Mouse (Mus musculus): ENCODE measurements around the gene Acsf3. TPM values are rescaled to one million over a fixed set of nuclear protein-coding genes. Genes with fewer than 3 reads are reported as not detected.

The Acsf3 gene
- polyA plus RNA-seq, 1 experiment: 5.0 TPM

- WGBS: 72% methylated on average over 11 of the region's 11 CpGs
These were observed 78.1 kb downstream of the Acsf3 start for GRCm38 (mm10) chr8:122853340-122853771.

GRCm38 (mm10) chr8:122854388-122854787 is 79.1 kb downstream of the Acsf3 start:
- no peak overlapping the region for H3K27ac ChIP-seq (ENCODE audit: control insufficient read depth, insufficient read depth, low read depth, low read length, poor library complexity)
- TF ChIP-seq CTCF (IDR thresholded peaks at IDR 0.05; ENCODE audit: control insufficient read depth, insufficient read depth, low read length) (no peak), POLR2A (IDR thresholded peaks at IDR 0.05; ENCODE audit: borderline replicate concordance, control insufficient read depth, low read depth, low read length) (no peak)
- 68% methylated on average over 7 of the region's 7 CpGs for WGBS
- no peaks in the 10 kb centered on the region for H3K4me1 ChIP-seq (ENCODE audit: control insufficient read depth, insufficient read depth, low read length)
- H3K4me3 ChIP-seq (replicated peaks; ENCODE audit: control insufficient read depth, low read depth, low read length): no peak overlapping the region

More at GRCm38 (mm10) chr8:122853340-122853771, 78.1 kb downstream of the Acsf3 start:
- no peak overlapping the region for H3K27ac ChIP-seq (ENCODE audit: control insufficient read depth, insufficient read depth, low read depth, low read length, poor library complexity)
- no peaks in the 10 kb centered on the region; the same call in 1 of the 2 replicates for H3K4me1 ChIP-seq (ENCODE audit: control insufficient read depth, insufficient read depth, low read length)
- TF ChIP-seq CTCF (IDR thresholded peaks at IDR 0.05; ENCODE audit: control insufficient read depth, insufficient read depth, low read length): no peak
- no peak for TF ChIP-seq POLR2A (IDR thresholded peaks at IDR 0.05; ENCODE audit: borderline replicate concordance, control insufficient read depth, low read depth, low read length)
- no peak overlapping the region for H3K4me3 ChIP-seq (replicated peaks; ENCODE audit: control insufficient read depth, low read depth, low read length)

- TF ChIP-seq CTCF (IDR thresholded peaks at IDR 0.05; ENCODE audit: control insufficient read depth, insufficient read depth, low read length) (no peak), POLR2A (IDR thresholded peaks at IDR 0.05; ENCODE audit: borderline replicate concordance, control insufficient read depth, low read depth, low read length) (no peak)
- Histone ChIP-seq H3K27ac (ENCODE audit: control insufficient read depth, insufficient read depth, low read depth, low read length, poor library complexity) (no peak overlapping the region), H3K4me3 (replicated peaks; ENCODE audit: control insufficient read depth, low read depth, low read length) (no peak overlapping the region), H3K4me1 (ENCODE audit: control insufficient read depth, insufficient read depth, low read length) (no peaks in the 10 kb centered on the region)
- 78% methylated on average over 4 of the region's 4 CpGs for WGBS
These were observed 79.8 kb downstream of the Acsf3 start for GRCm38 (mm10) chr8:122855123-122855522.

- TF ChIP-seq POLR2A (IDR thresholded peaks at IDR 0.05; ENCODE audit: borderline replicate concordance, control insufficient read depth, low read depth, low read length) (no peak), CTCF (IDR thresholded peaks at IDR 0.05; ENCODE audit: control insufficient read depth, insufficient read depth, low read length) (no peak)
- no peak overlapping the region for H3K4me3 ChIP-seq (replicated peaks; ENCODE audit: control insufficient read depth, low read depth, low read length)
- 77% methylated on average over 8 of the region's 8 CpGs for WGBS
- no peaks in the 10 kb centered on the region for H3K4me1 ChIP-seq (ENCODE audit: control insufficient read depth, insufficient read depth, low read length)
- no peak overlapping the region for H3K27ac ChIP-seq (ENCODE audit: control insufficient read depth, insufficient read depth, low read depth, low read length, poor library complexity)
These were observed 81.0 kb downstream of the Acsf3 start for GRCm38 (mm10) chr8:122856288-122856687.

DNA sequence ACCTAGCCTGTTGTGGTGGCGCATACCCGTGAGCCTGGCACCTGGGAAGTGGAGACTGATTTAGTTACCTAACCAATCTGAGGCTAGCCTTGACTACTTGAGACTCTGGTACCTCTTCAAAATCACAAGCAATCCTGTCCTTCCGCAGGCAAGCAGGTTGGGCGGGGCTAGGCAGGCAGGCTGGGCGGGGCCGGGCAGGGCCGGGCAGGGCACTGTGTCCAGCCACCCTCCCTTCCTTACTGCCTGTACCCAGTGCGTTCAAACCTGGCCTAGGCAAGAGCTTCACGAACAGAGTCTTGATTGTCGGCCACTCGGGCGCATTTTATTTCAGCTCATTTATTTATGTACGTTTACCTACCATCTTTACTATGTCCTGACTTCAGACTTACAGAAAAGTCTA is 84.6 kb downstream of the Acsf3 start:
- 68% methylated on average over 13 of the region's 13 CpGs for WGBS
- no peak overlapping the region for H3K27ac ChIP-seq (ENCODE audit: control insufficient read depth, insufficient read depth, low read depth, low read length, poor library complexity)
- H3K4me1 ChIP-seq (ENCODE audit: control insufficient read depth, insufficient read depth, low read length): no peaks in the 10 kb centered on the region
- TF ChIP-seq POLR2A (IDR thresholded peaks at IDR 0.05; ENCODE audit: borderline replicate concordance, control insufficient read depth, low read depth, low read length) (no peak), CTCF (IDR thresholded peaks at IDR 0.05; ENCODE audit: control insufficient read depth, insufficient read depth, low read length) (no peak)
- H3K4me3 ChIP-seq (replicated peaks; ENCODE audit: control insufficient read depth, low read depth, low read length): no peak overlapping the region

- TF ChIP-seq CTCF (IDR thresholded peaks at IDR 0.05; ENCODE audit: control insufficient read depth, insufficient read depth, low read length): no peak
- TF ChIP-seq POLR2A (IDR thresholded peaks at IDR 0.05; ENCODE audit: borderline replicate concordance, control insufficient read depth, low read depth, low read length): no peak
- H3K4me3 ChIP-seq (replicated peaks; ENCODE audit: control insufficient read depth, low read depth, low read length): no peak overlapping the region
- H3K27ac ChIP-seq (ENCODE audit: control insufficient read depth, insufficient read depth, low read depth, low read length, poor library complexity): no peak overlapping the region
- peaks cover 3% of the 10 kb centered on the region; the same call in 1 of the 2 replicates for H3K4me1 ChIP-seq (ENCODE audit: control insufficient read depth, insufficient read depth, low read length)
- WGBS: 48% methylated on average over 26 of the region's 26 CpGs
These were observed 89.4 kb downstream of the Acsf3 start for GRCm38 (mm10) chr8:122864719-122865129.

DNA sequence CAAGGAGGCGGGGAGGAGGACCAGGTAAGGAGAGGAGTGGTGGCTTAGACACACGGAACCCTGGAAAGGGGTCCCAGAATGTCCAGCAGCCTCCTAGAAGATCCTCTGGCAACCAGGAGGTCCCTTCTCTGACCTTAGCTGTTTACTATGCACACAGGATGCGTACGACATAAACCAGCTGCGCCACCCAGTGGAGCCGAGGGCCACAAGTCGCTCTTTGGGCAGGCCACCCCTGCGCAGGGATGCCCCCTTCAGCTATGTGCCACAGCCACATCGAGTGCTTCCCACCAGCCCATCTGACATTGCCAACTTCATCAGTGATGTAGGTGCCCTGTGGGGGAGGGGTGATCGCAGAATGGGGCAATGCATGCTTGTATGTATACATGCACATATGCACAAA is 90.2 kb downstream of the Acsf3 start:
- Histone ChIP-seq H3K27ac (ENCODE audit: control insufficient read depth, insufficient read depth, low read depth, low read length, poor library complexity) (no peak overlapping the region), H3K4me3 (replicated peaks; ENCODE audit: control insufficient read depth, low read depth, low read length) (no peak overlapping the region), H3K4me1 (ENCODE audit: control insufficient read depth, insufficient read depth, low read length) (peaks cover 5% of the 10 kb centered on the region; the same call in 1 of the 2 replicates)
- 50% methylated on average over 10 of the region's 10 CpGs for WGBS
- TF ChIP-seq POLR2A (IDR thresholded peaks at IDR 0.05; ENCODE audit: borderline replicate concordance, control insufficient read depth, low read depth, low read length) (no peak), CTCF (IDR thresholded peaks at IDR 0.05; ENCODE audit: control insufficient read depth, insufficient read depth, low read length) (peak; percentile 45; the same call in 1 of the 2 replicates)

- Histone ChIP-seq H3K4me1 (ENCODE audit: control insufficient read depth, insufficient read depth, low read length) (peaks cover 5% of the 10 kb centered on the region; the same call in 1 of the 2 replicates), H3K27ac (ENCODE audit: control insufficient read depth, insufficient read depth, low read depth, low read length, poor library complexity) (no peak overlapping the region), H3K4me3 (replicated peaks; ENCODE audit: control insufficient read depth, low read depth, low read length) (no peak overlapping the region)
- 64% methylated on average over 8 of the region's 8 CpGs for WGBS
- no peak for TF ChIP-seq POLR2A (IDR thresholded peaks at IDR 0.05; ENCODE audit: borderline replicate concordance, control insufficient read depth, low read depth, low read length)
- TF ChIP-seq CTCF (IDR thresholded peaks at IDR 0.05; ENCODE audit: control insufficient read depth, insufficient read depth, low read length): no peak
These were observed 90.9 kb downstream of the Acsf3 start for GRCm38 (mm10) chr8:122866231-122866630.

Other genes starting within 250 kb of the Acsf3 start
- 21.6 and 49.3 TPM in 2 replicates for gene Piezo1, start 224.2 kb upstream of the Acsf3 start, polyA plus RNA-seq (2011; ENCODE audit: insufficient read depth, insufficient read length, low replicate concordance, missing spikeins)
- gene Cdt1, start 207.5 kb upstream of the Acsf3 start, polyA plus RNA-seq (2011; ENCODE audit: insufficient read depth, insufficient read length, low replicate concordance, missing spikeins): 62.8 and 68.5 TPM in 2 replicates
- gene Aprt, start 198.6 kb upstream of the Acsf3 start, polyA plus RNA-seq (2011; ENCODE audit: insufficient read depth, insufficient read length, low replicate concordance, missing spikeins): 41.8 and 95.4 TPM in 2 replicates
- 18.7 and 40.6 TPM in 2 replicates for gene Galns, start 164.0 kb upstream of the Acsf3 start, polyA plus RNA-seq (2011; ENCODE audit: insufficient read depth, insufficient read length, low replicate concordance, missing spikeins)
- 14.0 and 36.5 TPM in 2 replicates for gene Trappc2l, start 163.8 kb upstream of the Acsf3 start, polyA plus RNA-seq (2011; ENCODE audit: insufficient read depth, insufficient read length, low replicate concordance, missing spikeins)
- not detected in 2 replicates for gene Pabpn1l, start 152.7 kb upstream of the Acsf3 start, polyA plus RNA-seq (2011; ENCODE audit: insufficient read depth, insufficient read length, low replicate concordance, missing spikeins)
- 16.3 and 58.8 TPM in 2 replicates for gene Cbfa2t3, start 76.4 kb upstream of the Acsf3 start, polyA plus RNA-seq (2011; ENCODE audit: insufficient read depth, insufficient read length, low replicate concordance, missing spikeins)
- gene Cdh15, start 72.5 kb downstream of the Acsf3 start, polyA plus RNA-seq (2011; ENCODE audit: insufficient read depth, insufficient read length, low replicate concordance, missing spikeins): 0.31 TPM in 1 of 2 replicates, not detected in the other

Measured in bone marrow, adult 2 months (tissue).